Mouse (Mus musculus): ENCODE data around the gene Rftn1.
A peak's percentile ranks its signal among the peaks of the same experiment; 100 is the strongest.

GRCm38 (mm10) chr17:49965035-49965434 lies 225.4 kb downstream of the Rftn1 start:
- TF ChIP-seq POLR2A (IDR thresholded peaks at IDR 0.05; ENCODE audit: control insufficient read depth, extremely low read depth, insufficient read depth, low read length, poor library complexity) (no peak), CTCF (IDR thresholded peaks at IDR 0.05; ENCODE audit: borderline replicate concordance, control insufficient read depth, extremely low read depth, insufficient read depth, low read length, poor library complexity) (peak; percentile 62; the same call in 1 of the 2 replicates)

All from thymus, adult 2 months (tissue).